Mouse (Mus musculus): ENCODE measurements at regions not wholly inside any gene's neighbourhood (a gene's known extent, or its start where the extent isn't known, plus 50 kb on each side); places are given as distances from the start of the nearest gene placed in this dataset.

- DNase-seq (ENCODE audit: low read depth, low spot score), result no peak
Observed at GRCm38 (mm10) chr1:120883632-120884031, 281.4 kb downstream of the En1 start.

DNA sequence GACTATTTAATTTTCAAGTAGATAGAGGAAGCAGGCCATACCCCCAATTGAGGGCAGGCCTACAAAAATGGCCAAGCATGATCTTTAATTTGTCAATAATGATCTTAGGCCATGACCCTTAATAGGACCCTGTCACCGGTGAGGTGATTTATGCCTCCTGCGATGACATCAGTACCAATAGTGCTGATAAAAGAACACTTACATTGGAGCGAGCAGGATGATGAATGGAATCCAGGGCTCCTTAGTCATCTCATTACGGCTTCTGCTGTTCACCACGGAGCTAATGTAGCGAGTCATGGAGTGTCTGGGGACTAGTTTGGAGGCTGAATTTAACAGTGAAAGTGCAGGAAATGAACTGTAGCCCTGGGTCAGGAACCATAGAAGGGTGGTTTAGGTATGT is 308.6 kb downstream of the En1 start:
- DNase-seq (ENCODE audit: low read depth, low spot score), result no peak

GRCm38 (mm10) chr1:120911962-120912670 is 309.9 kb downstream of the En1 start:
- no peak for DNase-seq (ENCODE audit: low read depth, low spot score)

- DNase-seq (ENCODE audit: low read depth, low spot score), result no peak
Observed at GRCm38 (mm10) chr1:120921540-120921939, 319.3 kb downstream of the En1 start.

GRCm38 (mm10) chr1:120925271-120925670 is 323.1 kb downstream of the En1 start:
- DNase-seq (ENCODE audit: low read depth, low spot score), result no peak

GRCm38 (mm10) chr1:120930141-120930540 is 327.9 kb downstream of the En1 start:
- no peak for DNase-seq (ENCODE audit: low read depth, low spot score)

DNA sequence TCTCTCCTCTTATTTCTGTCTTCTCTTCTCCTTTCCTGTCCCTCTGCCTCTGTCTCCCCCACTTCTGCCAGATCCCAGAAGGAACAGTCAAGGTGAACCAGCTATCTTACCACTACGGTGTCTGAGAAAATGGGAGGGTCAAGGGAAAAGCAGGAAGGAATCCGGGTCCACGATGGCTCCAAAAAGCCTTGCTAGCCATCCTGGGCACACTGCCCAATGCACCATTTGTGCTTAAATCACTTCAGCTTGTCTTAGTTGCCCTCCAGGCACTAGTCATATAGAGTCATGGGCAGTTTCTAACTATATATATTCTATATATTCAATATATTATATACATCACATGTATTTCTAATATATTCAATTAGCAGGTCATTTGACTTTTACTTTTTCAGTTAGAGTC is 333.1 kb downstream of the En1 start:
- DNase-seq (ENCODE audit: low read depth, low spot score), result no peak

GRCm38 (mm10) chr1:120943711-120944110 is 341.5 kb downstream of the En1 start:
- no peak for DNase-seq (ENCODE audit: low read depth, low spot score)

DNA sequence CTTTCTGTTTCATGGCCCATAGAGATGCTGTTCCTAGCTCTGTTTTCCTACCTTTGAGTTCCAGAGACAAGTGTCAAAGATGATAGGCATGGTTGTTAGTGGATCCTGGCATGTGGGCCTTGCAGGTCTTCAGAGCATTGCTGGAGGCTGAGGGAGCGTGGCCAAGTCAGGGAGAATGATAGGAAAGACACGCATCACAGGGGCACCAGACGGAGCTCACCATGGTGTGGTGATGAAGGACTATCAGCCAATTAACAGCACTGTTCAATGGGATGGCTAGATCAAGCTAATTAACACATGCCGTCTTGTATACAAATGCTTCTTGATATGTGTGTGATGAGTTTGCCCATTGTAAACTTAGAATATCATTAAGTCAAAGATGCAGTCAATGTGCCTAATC is 344.1 kb downstream of the En1 start:
- DNase-seq (ENCODE audit: low read depth, low spot score), result no peak

- no peak for DNase-seq (ENCODE audit: low read depth, low spot score)
Observed at GRCm38 (mm10) chr1:120961235-120961634, 359.0 kb downstream of the En1 start.

DNA sequence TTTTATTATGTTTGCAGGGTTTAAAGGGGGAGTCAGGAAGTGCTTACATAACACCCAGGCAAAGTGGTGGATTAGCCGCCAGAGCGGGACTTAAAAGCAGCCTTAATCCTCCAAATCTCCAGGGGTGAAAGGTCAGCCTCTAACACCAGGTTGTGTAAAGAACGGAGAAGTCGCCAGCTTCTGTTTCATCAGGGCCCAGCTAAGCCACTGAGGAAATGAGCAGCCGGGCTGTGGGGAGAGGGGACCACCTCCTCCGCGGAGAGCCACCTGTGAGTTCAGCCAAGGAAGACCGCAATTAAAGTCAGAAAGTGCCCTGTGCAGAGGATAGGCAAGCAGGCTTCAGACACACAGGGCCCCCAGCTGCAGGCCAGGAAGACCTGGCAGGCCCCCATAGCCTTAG is 359.8 kb downstream of the En1 start:
- no peak for DNase-seq (ENCODE audit: low read depth, low spot score)

DNA sequence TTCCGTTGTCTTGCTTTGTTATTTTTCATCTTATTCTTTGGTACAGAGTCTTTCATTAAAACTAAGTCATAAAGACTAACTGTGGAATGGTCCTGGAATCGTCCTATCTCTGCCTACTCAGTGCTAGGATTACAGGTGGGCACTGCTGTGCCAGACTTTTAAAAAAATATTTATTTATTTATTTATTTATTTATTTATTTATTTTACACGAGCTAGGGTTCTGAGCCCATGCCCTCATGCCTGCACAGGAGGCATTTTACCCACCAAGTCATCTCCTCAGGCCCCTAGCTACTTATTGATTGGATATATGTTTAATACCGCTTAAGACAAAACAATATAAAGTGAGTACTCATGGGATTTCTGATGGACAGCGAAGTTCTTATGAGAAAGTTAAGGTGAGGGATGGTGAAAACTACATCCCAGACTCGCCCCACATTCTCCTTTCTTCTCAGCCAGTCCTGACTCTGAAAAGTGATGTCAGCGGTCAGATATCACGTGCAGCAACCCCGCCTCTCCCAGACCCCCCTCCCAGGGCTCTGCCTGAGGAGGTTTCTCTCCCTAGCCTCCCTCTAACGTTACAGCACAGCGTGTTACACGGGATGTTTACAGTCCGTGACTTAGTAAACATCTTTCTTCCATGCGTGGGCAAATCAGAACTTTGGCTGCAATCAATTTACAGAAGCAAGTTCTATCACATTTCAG is 361.4 kb downstream of the En1 start:
- DNase-seq (ENCODE audit: low read depth, low spot score), result no peak

- no peak for DNase-seq (ENCODE audit: low read depth, low spot score)
Observed at GRCm38 (mm10) chr1:120964179-120964517, 361.9 kb downstream of the En1 start.

- no peak for DNase-seq (ENCODE audit: low read depth, low spot score)
Observed at GRCm38 (mm10) chr1:120966132-120966531, 363.9 kb downstream of the En1 start.

DNA sequence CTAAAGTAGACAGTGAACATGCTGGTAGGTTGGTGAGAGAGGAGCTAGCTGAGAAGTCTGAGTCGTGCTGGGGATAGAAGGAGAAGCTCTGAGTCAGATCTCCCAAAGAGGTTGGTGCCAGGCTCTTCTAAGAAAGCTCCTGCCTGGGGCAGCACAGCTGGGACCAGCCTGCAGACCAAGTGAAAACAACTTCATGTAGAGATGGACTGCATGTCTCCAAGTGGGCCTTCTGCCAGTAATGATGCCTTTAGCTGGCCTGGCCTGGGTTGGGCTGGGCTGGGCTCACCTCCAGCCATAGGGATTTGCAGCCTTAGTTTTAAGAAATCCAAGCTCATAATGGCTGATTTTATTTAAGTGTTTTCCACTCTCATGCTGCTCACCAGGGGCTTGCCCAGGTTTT is 357.7 kb downstream of the Insig2 start:
- DNase-seq (ENCODE audit: low read depth, low spot score), result no peak

DNA sequence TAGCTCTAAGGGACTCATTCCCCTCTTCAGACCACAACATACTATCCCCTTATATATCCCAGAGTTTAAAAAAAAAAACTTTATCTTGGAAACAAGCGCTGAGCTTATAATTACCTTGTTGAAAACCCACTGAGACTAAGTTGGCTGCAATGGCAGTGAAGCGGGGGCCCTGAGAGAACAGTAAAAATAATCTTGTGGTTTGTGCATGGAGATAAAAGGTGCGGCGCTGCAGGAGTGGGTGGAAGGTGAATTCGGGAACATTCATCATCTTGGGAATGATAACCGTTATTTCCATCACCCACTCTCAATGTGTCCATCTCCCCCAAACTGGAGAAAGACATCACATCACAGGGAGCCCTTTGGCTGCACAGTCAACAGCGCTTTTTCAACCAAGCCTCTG is 327.9 kb downstream of the Insig2 start:
- DNase-seq (ENCODE audit: low read depth, low spot score), result no peak

GRCm38 (mm10) chr1:121005198-121005597 is 327.2 kb downstream of the Insig2 start:
- no peak for DNase-seq (ENCODE audit: low read depth, low spot score)

DNA sequence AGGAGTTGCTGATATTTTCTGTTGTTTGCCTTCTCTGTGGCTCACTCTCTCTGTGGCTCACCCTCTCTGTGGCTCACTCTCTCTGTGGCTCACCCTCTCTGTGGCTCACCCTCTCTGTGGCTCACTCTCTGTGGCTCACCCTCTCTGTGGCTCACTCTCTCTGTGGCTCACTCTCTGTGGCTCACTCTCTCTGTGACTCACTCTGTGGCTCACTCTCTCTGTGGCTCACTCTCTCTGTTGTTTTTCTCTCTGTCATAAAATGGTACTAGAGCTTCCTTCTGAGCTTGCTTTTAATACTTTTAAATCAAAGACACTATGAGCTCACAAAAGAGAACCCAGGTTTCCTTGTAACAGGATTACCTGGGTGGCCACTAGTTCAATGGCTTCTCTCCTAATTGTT is 320.3 kb downstream of the Insig2 start:
- DNase-seq (ENCODE audit: low read depth, low spot score), result no peak

GRCm38 (mm10) chr1:121013839-121014503 is 318.4 kb downstream of the Insig2 start:
- DNase-seq (ENCODE audit: low read depth, low spot score), result no peak

GRCm38 (mm10) chr1:121029375-121029774 is 303.0 kb downstream of the Insig2 start:
- no peak for DNase-seq (ENCODE audit: low read depth, low spot score)

GRCm38 (mm10) chr1:121034761-121035393 is 297.5 kb downstream of the Insig2 start:
- DNase-seq (ENCODE audit: low read depth, low spot score), result no peak

DNA sequence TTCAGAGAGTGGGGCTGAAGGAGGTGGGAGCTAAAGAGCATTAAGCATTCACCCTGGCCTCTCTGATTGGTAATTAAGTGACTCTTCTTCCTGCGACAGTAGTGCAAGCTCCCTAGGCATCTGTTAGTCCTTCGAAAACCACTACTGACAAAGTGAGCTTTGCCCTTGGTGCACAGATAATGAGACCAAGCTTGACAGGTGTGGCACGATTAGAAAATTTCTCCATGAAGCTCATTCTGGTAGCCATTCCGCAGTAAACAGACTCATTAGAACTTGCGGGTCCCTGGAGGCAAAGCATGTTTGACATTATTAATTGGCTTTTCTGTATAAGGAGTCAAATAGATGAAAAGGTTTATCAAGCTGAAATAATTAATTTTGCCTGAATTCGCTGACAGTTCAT is 285.8 kb downstream of the Insig2 start:
- no peak for DNase-seq (ENCODE audit: low read depth, low spot score)
